Mouse (Mus musculus) intestine, postnatal 0 days (tissue): ENCODE measurements around the gene Atp1b3. TPM values are rescaled to one million over a fixed set of nuclear protein-coding genes. Genes with fewer than 3 reads are reported as not detected.
"Not testable (repeated sequence)": the region's sequence is repeated elsewhere in the genome, so short reads cannot be mapped to it uniquely, and the experiment has no call there.

Source experiments
- ATAC-seq: fragments of 200-750 bp; cut with Nextera tagmentation; 2 replicates; pipeline ENCODE4 v1.8.0; 2017; ENCODE audit warnings: mild to moderate bottlenecking, moderate TSS enrichment, moderate library complexity
- H3K27ac ChIP-seq: fragments of 300-500 bp; sonication (generic); 2 replicates; pipeline ENCODE4 v1.5.1; 2014; ENCODE audit warnings: mild to moderate bottlenecking, low read depth, low read length, moderate library complexity
- H3K27me3 ChIP-seq: fragments of 300-500 bp; sonication (generic); replicated peaks from 2 replicates; pipeline ENCODE4 v1.6.1; 2014; ENCODE audit warnings: low read length, mixed read lengths; ENCODE audit not compliant: control insufficient read depth, insufficient read depth
- H3K36me3 ChIP-seq: fragments of 300-500 bp; sonication (generic); 2 replicates; pipeline ENCODE4 v1.6.1; 2014; ENCODE audit warnings: mild to moderate bottlenecking, moderate library complexity; ENCODE audit not compliant: control insufficient read depth, insufficient read depth
- H3K4me1 ChIP-seq: fragments of 300-500 bp; sonication (generic); replicated peaks from 2 replicates; pipeline ENCODE4 v1.6.1; 2014; ENCODE audit warnings: antibody characterized with exemption, low read length, mixed read lengths; ENCODE audit not compliant: control insufficient read depth, insufficient read depth
- H3K4me2 ChIP-seq: fragments of 300-500 bp; sonication (generic); replicated peaks from 2 replicates; pipeline ENCODE4 v1.6.1; 2014; ENCODE audit warnings: low read depth, mild to moderate bottlenecking, moderate library complexity
- H3K4me3 ChIP-seq: fragments of 300-500 bp; sonication (generic); 2 replicates; pipeline ENCODE4 v1.5.1; 2014; ENCODE audit warnings: low read depth, low read length
- H3K9ac ChIP-seq: fragments of 300-500 bp; sonication (generic); 2 replicates; pipeline ENCODE4 v1.6.1; 2014; ENCODE audit warnings: mild to moderate bottlenecking, low read depth, low read length
- H3K9me3 ChIP-seq: fragments of 300-500 bp; sonication (generic); 2 replicates; pipeline ENCODE4 v1.6.1; 2016; ENCODE audit warnings: mixed run types; ENCODE audit not compliant: control insufficient read depth
- CTCF ChIP-seq: sonication (generic); IDR thresholded peaks from 2 replicates; pipeline ENCODE4 v1.5.1; 2016; ENCODE audit warnings: low read depth, mild to moderate bottlenecking, control low read depth, antibody characterized with exemption, moderate library complexity
- WGBS: fragments of 180-500 bp; shearing (Covaris S2); extraction: QIAGEN DNeasy Blood & Tissue Kit; methylation state at CpG from one replicate; pipeline ENCODE4 v1.1.7; 2014; 5-methylcytosine and 5-hydroxymethylcytosine counted together
- polyA plus RNA-seq: library from polyadenylated mRNA; unstranded; fragments of >200 nt; fragmentation: Nextera tagmentation; extraction: Ambion mirVana; gene quantifications from 2 replicates; pipeline ENCODE4 v1.2.1, GENCODE M21; 2015

Atp1b3 gene
- polyA plus RNA-seq, 1 experiment from 2014 or later = 89.3 TPM

DNA sequence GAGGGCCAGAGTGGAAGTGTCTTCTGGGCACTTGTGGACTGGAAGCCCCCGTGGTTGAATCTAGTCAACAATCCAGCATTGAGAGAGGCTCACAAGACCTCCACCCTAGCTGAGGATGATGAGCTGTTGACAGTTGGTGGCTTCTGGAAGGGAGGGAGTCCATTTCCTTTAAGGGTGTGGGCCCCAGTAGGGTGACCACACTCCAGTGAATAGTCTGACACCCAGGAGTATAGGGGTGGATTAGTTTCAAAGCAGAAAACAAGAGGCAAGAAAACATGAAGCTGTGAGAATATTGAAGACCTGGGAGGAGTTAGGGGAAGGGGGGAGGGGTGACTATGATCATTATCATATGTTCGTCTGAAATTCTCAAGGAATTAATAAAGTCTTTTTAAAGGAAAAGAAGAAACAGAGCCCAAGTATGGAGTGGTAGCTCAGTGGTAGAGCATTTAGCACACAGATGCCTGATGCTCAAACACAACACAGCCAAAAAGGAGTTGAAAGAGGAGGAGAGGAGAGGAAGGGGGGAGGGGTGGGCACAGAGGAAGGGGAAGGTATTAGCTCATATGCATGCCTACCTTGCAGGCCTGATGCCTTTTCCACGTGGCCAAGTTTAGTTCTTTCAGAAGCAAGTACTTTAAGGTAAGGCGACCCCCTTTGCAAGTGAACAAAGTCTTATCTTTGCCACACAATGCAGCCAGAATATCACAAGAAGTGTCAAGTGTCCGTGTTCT, 5.6 kb upstream of the Atp1b3 start:
- WGBS = 58% methylated on average over 5 of the region's 5 CpGs
- no peaks in the 10 kb centered on the region for H3K27me3 ChIP-seq

DNA sequence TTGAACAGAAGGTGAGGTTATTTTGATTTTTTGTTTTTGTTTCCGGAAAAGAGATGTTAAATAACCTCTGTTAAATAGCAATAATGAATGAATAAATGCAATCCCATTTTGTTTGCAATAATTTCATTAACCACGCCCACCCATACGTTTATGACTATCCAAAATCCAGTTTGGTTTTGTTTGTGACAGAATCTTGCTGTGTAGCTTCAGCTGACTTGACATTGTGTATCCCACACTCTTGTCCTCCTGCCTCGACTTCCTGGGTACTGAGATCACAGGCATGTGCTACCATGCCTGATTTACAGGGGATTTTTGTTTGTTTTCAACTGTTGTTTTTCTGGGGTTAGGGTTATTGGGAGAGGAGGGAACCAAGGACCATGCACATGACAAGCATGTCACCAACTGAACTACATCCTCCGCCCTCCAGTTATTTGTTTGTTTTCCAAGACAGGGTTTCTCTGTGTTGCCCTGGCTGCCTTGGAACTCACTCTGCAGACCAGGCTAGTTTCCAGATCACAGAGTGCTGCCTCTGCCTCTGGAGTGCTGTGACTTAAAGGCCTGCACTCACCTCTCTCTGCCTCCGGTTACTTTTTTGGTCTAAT, 1.1 kb upstream of the Atp1b3 start:
- no peak overlapping the region for H3K9ac ChIP-seq
- no peaks in the 10 kb centered on the region for H3K36me3 ChIP-seq
- H3K27me3 ChIP-seq = no peaks in the 10 kb centered on the region
- H3K4me2 ChIP-seq = no peak overlapping the region; the same call in 1 of the 2 replicates
- no peak overlapping the region for H3K4me3 ChIP-seq
- H3K4me1 ChIP-seq = 0 out of 2 replicates have a peak, but pooled peaks cover 4% of the 10 kb centered on the region
- no peak overlapping the region; the same call in 1 of the 2 replicates for H3K27ac ChIP-seq
- ATAC-seq = no peak
- no peak for TF ChIP-seq CTCF
- 62% methylated on average over 6 of the region's 6 CpGs for WGBS
- no peaks in the 10 kb centered on the region for H3K9me3 ChIP-seq

More for the DNA sequence above, 5.6 kb upstream of the Atp1b3 start:
- H3K4me1 ChIP-seq = no peaks in the 10 kb centered on the region
- no peak overlapping the region for H3K9ac ChIP-seq
- no peak for TF ChIP-seq CTCF
- H3K9me3 ChIP-seq = no peaks in the 10 kb centered on the region
- no peak overlapping the region for H3K27ac ChIP-seq
- no peaks in the 10 kb centered on the region for H3K36me3 ChIP-seq
- no peak overlapping the region for H3K4me3 ChIP-seq
- ATAC-seq = no peak
- H3K4me2 ChIP-seq = no peak overlapping the region

DNA sequence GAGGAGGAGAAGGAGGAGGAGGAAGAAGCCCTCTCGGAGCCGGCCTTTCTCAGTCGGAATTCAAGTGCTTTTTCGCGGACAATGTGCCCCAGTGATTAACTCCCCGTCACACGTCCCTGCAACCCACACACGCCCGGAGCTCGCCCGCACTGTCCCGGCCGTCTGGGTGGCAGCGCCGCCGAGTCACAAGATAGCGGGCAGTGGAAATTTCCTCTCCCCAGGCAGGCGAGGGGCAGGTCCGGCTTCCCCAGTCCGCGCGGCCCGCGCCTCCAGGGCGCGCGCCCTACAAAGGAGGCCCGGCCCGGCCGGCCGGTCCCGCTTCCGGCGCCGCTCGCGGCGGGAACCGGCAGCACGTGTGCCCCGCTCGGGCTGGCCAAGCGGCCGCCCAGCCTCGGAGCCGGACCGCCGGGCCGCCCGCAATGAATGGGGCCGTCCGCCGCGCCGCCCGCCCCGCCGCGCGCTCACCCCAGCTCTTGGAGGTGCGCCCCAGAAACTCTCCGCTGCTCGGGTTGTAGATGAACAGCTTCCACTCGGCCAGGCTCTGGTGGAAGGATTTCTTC, 581 bp downstream of the Atp1b3 start:
- 0 out of 2 replicates have a peak, but pooled peaks cover 4% of the 10 kb centered on the region for H3K4me1 ChIP-seq
- H3K4me2 ChIP-seq = peak overlapping the region; percentile 77
- 2% methylated on average over 60 of the region's 64 CpGs for WGBS
- TF ChIP-seq CTCF = no peak
- ATAC-seq = peak; percentile 77
- H3K9me3 ChIP-seq = no peaks in the 10 kb centered on the region
- H3K36me3 ChIP-seq = 0 out of 2 replicates have a peak, but pooled peaks cover 3% of the 10 kb centered on the region
- H3K9ac ChIP-seq = peak overlapping the region; percentile 78
- H3K4me3 ChIP-seq = peak overlapping the region; percentile 76
- no peaks in the 10 kb centered on the region for H3K27me3 ChIP-seq
- H3K27ac ChIP-seq = peak overlapping the region; percentile 92

DNA sequence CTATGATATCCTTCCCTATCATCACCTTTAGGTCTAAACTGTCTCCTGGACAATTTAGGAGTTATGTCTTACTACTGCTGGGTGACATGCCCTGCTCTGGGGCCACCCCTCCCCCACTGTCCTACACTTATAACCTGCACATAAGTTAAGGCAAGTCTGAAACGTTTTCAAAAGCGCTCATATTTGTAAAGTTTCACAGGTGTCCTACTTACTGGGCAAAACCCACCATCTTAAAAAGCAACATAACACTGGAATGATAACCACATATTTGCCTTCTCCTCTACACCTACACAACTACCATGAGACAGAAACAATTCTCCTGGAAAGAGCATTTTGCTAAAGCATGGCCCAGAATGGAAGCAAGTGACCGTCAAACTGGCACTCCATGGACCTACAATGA, 4.2 kb downstream of the Atp1b3 start:
- no peak overlapping the region for H3K4me3 ChIP-seq
- H3K27me3 ChIP-seq = no peaks in the 10 kb centered on the region
- no peak overlapping the region for H3K9ac ChIP-seq
- H3K4me2 ChIP-seq = no peak overlapping the region
- no peak overlapping the region for H3K27ac ChIP-seq
- ATAC-seq = no peak
- no peak for TF ChIP-seq CTCF
- 0 out of 2 replicates have a peak, but pooled peaks cover 3% of the 10 kb centered on the region for H3K36me3 ChIP-seq
- H3K4me1 ChIP-seq = 0 out of 2 replicates have a peak, but pooled peaks cover 4% of the 10 kb centered on the region
- no peaks in the 10 kb centered on the region for H3K9me3 ChIP-seq
- 84% methylated on average over 3 of the region's 3 CpGs for WGBS

DNA sequence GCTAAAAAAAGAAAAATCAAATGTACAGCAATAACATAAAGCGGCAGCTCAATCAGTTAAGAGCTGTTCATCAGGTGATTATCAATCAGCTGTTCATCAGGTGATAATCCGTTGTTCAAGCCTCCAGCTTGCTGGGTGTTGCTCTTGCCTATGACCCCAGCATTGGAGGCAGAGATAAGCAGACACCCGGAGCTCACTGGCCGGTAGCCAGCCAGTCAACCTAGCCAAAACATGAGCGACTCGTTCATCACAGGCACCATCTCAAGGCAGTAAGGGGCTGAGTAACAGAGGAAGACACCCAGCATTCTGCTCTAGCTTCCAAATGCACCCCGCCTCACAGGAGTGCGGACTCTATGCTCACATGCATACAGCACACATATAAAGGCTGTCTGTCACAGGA, 10.4 kb downstream of the Atp1b3 start:
- Histone ChIP-seq H3K9me3 (no peaks in the 10 kb centered on the region), H3K36me3 (0 out of 2 replicates have a peak, but pooled peaks cover under 1% of the 10 kb centered on the region), H3K4me3 (no peak overlapping the region), H3K9ac (no peak overlapping the region), H3K4me1 (peaks cover 4% of the 10 kb centered on the region; the same call in 1 of the 2 replicates), H3K27ac (no peak overlapping the region), H3K27me3 (no peaks in the 10 kb centered on the region), H3K4me2 (no peak overlapping the region)
- no peak for TF ChIP-seq CTCF
- no peak for ATAC-seq
- WGBS = 46% methylated on average over 8 of the region's 8 CpGs

DNA sequence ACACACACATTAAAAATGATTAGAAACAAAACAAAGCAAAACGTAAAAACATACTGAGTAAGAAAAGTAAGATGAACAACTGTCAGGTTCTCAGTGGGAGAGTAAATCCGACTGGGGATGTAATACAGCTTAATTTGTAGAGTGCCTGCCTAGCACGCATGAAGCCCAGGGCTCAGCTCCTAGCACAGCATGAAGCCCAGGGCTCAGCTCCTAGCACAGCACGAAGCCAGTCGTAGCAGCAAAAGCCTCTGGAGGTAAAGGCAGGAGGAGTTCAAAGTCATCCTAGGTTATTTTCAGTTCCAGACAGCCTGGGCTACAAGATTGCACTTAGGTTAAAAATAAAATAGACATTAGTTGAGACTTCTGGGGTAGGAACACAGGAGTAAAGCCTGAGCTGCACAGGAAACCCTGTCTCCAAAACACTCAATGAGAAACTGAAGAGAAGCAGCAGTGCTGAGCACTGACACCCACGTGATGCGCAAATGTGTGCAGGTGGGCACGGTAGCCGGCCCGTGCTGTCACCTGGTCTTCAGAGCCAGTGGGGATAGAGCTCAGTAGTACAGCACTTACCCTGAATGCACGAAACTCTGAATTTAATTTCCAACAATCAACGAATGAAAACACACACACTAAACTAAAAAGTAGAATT, 11.0 kb downstream of the Atp1b3 start:
- no peaks in the 10 kb centered on the region for H3K36me3 ChIP-seq
- no peak overlapping the region for H3K27ac ChIP-seq
- no peak for ATAC-seq
- no peak overlapping the region for H3K4me2 ChIP-seq
- no peaks in the 10 kb centered on the region for H3K9me3 ChIP-seq
- H3K4me3 ChIP-seq = no peak overlapping the region
- TF ChIP-seq CTCF = no peak
- peaks cover 4% of the 10 kb centered on the region; the same call in 1 of the 2 replicates for H3K4me1 ChIP-seq
- no peak overlapping the region for H3K9ac ChIP-seq
- no peaks in the 10 kb centered on the region for H3K27me3 ChIP-seq
- WGBS = 89% methylated on average over 12 of the region's 12 CpGs

DNA sequence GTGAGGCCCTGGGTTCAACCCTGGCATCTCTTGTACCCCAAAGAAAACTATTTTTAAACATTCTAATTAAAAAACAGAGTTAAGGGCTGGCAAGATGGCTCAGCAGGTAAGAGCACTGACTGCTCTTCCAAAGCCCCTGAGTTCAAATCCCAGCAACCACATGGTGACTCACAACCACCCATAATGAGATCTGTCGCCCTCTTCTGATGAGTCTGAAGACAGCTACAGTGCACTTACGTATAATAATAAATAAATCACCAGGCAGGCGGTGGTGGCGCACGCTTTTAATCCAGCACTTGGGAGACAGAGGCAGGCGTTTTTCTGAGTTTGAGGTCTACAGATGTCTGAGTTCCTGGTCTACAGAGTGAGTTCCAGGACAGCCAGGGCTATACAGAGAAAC, 12.5 kb downstream of the Atp1b3 start:
- H3K4me2 ChIP-seq, H3K4me3 ChIP-seq, H3K36me3 ChIP-seq, H3K4me1 ChIP-seq, ATAC-seq, H3K27me3 ChIP-seq, H3K27ac ChIP-seq, H3K9me3 ChIP-seq, H3K9ac ChIP-seq: not testable (repeated sequence)
- 89% methylated on average over 6 of the region's 6 CpGs for WGBS
